Mouse (Mus musculus): ENCODE results near the gene Atp2b1.

The Atp2b1 gene

GRCm38 (mm10) chr10:98916011-98916780 is 2.0 kb downstream of the Atp2b1 start:
- no peak for DNase-seq (ENCODE audit: extremely low spot score, low read depth, low spot score)

DNA sequence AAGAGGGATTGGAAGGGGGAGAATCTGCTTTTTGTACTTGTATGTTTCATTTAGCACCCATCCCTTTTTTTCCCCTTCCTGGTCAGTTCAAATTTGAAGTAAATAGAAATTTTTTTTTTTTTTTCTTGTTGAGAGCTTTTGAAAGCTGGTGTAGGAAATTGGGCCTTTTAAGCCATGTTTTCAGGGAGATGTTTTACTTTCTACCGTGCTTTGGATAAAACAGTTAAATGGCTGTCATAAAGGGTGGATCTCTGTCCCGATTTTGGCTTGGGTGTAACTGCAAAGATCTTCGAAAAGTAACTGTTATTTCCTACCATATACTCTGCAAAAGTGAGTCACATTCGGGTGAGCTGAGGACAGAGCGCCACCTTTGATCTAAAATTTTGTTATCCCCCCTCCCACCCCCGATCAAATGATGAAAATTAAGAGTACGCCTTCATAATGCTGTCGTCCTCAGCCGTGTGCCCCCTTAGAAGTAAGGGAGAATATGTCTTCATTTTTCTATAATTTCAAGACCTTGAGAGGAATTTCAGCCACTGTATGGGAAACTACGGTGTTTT is 2.7 kb downstream of the Atp2b1 start:
- no peak for DNase-seq (ENCODE audit: extremely low spot score, low read depth, low spot score)

DNA sequence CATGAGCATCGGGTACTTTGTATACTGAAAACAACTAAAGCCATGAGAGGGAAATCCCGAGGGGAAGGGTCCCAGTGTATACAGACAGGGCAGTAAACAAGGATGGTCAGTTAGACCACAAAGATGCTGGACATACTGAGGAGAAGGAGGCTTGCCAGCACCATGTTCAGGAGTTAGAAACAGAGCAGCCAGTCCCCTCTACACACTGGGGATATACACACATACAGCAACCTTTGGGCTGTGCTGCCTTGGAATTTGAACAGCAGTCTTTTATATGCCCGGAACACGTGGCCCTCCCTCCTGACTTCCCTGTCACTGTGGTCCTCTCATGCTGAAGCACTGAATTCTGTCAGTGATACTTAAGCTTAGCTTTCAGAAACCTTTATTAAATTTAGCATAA is 10.9 kb downstream of the Atp2b1 start:
- DNase-seq (ENCODE audit: extremely low spot score, low read depth, low spot score) = no peak

- DNase-seq (ENCODE audit: extremely low spot score, low read depth, low spot score) = no peak
These were observed 12.8 kb downstream of the Atp2b1 start for GRCm38 (mm10) chr10:98926991-98927390.

- DNase-seq (ENCODE audit: extremely low spot score, low read depth, low spot score) = no peak
These were observed 15.2 kb downstream of the Atp2b1 start for GRCm38 (mm10) chr10:98929444-98929843.

DNA sequence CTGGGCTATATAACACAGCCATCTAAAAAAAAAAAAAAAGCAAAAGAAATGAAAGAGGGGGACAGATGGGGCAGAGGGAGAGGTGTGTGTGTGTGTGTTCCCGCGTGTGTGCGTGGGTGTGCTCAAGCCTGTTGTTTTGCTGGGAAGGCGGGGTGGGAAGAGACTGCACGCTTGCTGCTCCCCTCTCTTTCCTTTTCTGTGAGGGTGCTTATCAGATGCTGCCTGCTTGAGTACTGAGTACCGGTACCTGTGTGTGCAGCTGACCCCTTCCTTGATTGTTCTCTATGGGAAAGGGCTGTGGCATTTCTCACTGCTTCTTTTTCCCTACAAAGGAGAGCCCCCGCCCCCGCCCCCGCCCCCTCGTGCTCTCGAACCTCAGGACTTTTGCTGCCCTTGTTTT is 15.9 kb downstream of the Atp2b1 start:
- DNase-seq (ENCODE audit: extremely low spot score, low read depth, low spot score) = no peak

DNA sequence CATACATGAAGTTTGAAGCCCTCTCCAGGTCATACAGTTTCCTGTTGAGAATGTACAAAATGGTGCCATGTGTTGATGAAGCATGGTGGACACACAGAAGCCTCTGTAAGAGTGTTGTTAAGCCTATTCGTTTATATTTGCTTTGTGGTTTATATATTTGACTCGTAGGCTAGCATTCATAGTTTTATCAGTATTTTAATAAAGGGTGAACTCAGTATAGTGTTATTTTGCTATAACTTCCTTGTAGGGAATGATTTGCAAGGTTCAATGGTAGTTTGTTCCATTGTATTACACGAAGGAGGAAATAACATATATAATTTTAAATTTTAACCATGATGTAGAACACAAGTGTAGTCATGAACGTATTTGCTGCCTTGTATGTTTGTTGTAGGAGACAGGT is 25.9 kb downstream of the Atp2b1 start:
- DNase-seq (ENCODE audit: extremely low spot score, low read depth, low spot score) = no peak

- DNase-seq (ENCODE audit: extremely low spot score, low read depth, low spot score) = no peak
These were observed 26.6 kb downstream of the Atp2b1 start for GRCm38 (mm10) chr10:98940799-98941198.

- no peak for DNase-seq (ENCODE audit: extremely low spot score, low read depth, low spot score)
These were observed 27.8 kb downstream of the Atp2b1 start for GRCm38 (mm10) chr10:98941991-98942390.

DNA sequence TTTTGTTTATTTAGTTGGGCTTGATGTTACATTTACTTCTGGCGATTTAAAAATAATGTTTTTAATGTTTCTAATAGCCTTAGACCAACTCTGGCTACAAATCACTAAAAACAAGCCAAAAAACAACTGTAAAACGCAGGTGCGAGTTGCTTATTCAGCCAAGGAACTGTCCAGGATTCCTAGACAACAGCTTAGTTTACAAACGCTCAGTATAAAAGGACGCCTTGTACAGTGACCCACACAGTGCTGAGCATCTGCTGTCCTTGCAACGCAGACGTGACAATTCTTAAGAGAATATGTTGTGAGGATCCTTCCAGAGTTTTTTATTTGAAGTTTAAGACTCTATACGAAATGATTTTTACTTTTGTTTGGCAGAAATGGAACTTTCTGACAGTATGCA is 28.8 kb downstream of the Atp2b1 start:
- no peak for DNase-seq (ENCODE audit: extremely low spot score, low read depth, low spot score)

DNA sequence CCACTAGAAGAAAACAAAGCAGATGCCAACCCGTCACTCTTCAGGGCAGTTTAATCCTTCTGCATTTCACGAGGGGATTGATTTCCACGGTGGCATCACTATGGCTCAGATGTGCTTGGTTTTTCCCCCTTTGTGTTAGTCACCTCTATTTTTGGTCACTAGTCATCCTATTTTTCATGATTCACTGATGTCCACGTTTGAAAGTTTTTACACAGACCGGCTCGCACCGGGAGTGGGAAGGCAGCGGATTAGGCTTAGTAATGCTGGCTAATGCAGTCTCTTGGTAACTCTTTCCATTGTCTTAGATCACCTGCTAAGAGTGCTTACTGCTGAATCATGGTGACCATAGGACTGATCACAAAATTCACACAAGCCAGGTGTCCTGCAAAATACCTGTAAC is 29.7 kb downstream of the Atp2b1 start:
- no peak for DNase-seq (ENCODE audit: extremely low spot score, low read depth, low spot score)

DNA sequence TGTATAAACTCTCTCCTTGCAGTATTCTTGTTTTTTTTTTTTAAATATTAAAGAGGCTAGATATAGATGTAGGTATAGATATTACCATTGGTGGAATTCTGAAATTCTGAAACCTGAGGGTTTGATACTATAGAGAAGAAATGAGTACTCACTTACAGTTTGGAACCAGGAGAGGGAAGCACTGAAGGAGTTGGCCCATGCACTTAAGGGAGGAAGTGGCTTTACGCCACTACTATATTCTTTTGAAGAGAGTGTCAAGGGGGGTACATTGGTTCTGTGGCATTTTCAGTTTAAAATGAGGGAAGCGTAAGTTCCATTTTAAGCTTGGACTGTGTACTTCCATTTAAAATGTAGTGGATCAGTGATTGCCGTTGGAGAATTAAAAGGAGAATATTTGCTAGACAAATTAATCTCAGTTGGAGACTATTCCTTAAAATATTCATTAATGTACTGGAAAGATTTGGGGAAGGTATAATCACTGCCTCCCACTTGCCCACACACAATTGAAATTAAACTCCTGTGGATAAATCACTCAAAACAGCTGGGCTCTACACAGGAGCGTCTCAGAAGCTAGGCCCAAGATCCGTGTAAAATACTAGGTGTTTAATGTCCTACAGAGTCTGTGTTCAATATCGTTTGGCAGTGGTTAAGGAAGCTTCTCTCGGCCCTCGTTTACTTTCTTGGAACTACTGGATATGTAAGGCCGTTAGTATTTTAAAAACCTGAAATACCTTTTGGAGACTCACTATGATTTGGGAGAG is 32.0 kb downstream of the Atp2b1 start:
- no peak for DNase-seq (ENCODE audit: extremely low spot score, low read depth, low spot score)

GRCm38 (mm10) chr10:98947206-98947605 is 33.0 kb downstream of the Atp2b1 start:
- DNase-seq (ENCODE audit: extremely low spot score, low read depth, low spot score) = no peak

DNA sequence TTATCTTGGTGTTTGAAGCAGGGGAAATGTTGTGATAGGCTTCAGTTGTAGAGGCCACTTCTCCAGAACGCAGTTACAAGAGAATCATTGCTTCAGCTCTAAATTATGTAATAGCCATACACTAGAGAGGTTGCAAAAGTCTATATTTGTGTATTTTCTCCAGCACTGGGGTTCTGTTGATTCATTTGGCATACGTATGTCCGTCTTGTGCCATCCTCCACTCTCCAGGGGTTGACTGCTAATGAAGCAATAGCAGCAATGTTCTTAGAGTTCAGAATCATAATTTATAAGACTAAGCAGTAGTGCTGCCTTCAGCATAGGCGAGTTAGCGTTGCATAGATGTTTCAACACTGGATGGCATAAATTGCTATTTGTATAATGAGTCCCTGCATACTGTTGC is 33.9 kb downstream of the Atp2b1 start:
- no peak for DNase-seq (ENCODE audit: extremely low spot score, low read depth, low spot score)

- no peak for DNase-seq (ENCODE audit: extremely low spot score, low read depth, low spot score)
These were observed 35.5 kb downstream of the Atp2b1 start for GRCm38 (mm10) chr10:98949750-98950149.

- no peak for DNase-seq (ENCODE audit: extremely low spot score, low read depth, low spot score)
These were observed 37.4 kb downstream of the Atp2b1 start for GRCm38 (mm10) chr10:98951286-98952270.

DNA sequence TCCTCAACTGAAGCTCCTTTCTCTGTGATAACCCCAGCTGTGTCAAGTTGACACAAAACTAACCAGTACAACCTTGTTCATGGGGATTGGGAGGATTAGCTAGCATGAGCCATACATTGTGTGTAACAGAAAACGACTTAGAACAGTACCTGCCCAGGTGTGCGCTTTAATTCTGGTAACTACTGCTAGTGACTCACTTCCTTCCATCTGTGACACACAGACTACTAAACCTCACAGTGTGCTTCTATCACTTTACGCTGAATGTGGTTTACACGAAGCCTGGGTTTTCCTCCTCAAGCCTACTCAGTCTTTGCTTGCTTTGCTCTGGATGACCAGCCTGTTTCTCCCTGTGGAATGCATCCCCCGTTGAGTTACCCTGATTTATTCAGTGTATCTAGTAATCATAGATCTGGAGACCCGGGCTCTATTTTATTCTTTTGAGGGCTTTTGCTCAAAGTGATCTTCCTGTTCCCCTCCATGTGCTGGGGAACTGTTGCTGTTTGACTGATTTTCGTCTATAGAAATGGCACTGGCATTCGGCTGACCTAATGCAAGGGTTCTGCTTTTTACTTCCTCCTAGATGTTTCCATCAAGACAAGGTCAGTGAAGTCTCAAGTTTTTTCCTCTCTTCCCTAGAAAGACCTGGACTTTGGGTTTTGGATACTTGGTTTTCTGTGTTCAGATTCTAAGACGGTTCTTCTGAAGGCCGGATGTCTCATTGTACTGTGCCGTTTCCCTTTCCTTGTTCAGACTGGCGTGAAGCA is 40.2 kb downstream of the Atp2b1 start:
- no peak for DNase-seq (ENCODE audit: extremely low spot score, low read depth, low spot score)

DNA sequence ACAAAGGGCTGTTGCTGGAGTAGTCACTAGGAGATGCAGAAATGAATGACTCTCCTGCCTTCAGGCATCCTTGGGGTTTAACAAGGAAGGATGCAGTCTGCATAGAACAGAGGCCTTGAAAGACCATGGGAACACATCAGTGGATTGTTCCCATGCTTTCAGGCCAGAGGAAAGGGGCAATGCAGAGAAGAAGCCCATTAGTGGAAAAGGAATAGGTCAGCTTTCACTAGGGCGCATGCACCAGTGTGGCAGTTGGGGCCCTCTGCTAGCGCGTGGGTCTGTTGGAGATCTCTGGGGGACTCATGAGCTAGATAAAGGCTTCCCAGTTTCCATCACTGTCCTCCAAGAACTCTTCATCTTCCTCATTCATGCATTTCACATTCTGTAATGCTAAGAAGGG is 41.9 kb downstream of the Atp2b1 start:
- no peak for DNase-seq (ENCODE audit: extremely low spot score, low read depth, low spot score)

GRCm38 (mm10) chr10:98958752-98959151 is 44.5 kb downstream of the Atp2b1 start:
- no peak for DNase-seq (ENCODE audit: extremely low spot score, low read depth, low spot score)

DNA sequence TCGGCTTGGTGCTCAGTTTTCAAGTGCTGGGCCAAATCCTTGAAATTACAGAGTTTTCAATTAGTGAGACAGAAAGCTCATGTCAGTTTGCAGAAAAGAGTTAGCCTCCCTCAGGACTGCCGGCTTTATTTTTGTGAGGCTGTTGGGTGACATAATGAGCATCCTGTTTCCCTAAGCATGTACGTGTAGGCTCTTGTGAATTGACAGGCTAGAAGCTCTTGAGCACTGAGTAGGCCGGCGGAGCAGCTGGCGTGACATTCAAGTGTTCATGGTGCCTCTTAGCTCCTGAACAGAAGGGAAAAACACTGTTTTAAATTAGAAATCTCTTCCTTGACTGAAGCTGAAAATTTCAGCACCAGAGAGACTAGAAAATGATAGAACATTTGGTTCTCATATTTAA is 45.2 kb downstream of the Atp2b1 start:
- no peak for DNase-seq (ENCODE audit: extremely low spot score, low read depth, low spot score)

Measured in hindlimb bud, embryonic 11.5 days (tissue).